Mouse (Mus musculus): ENCODE results near the gene Klf7. TPM values are rescaled to one million over a fixed set of nuclear protein-coding genes. Genes with fewer than 3 reads are reported as not detected.

Klf7 gene
- total and polyA plus RNA-seq, 3 experiments, result 1.6 to 3.1 TPM; not detected in 1

GRCm38 (mm10) chr1:63992506-63992905 lies 129.6 kb downstream of the Klf7 start:
- no peaks in the 10 kb centered on the region for H3K36me3 ChIP-seq (ENCODE audit: control insufficient read depth in 1 of 2, insufficient read depth in 2 of 2, low read length in 2 of 2)
- DNase-seq (ENCODE audit: low read depth, low spot score), result no peak
- no peak for TF ChIP-seq RAD21 (IDR thresholded peaks at IDR 0.05; ENCODE audit: low read depth, low read length)
- no peak for TF ChIP-seq ETS1 (IDR thresholded peaks at IDR 0.05; ENCODE audit: low read depth, low read length)
- no peak for TF ChIP-seq POLR2AphosphoS2 (IDR thresholded peaks at IDR 0.05; ENCODE audit: low read length)
- no peak for TF ChIP-seq USF2 (IDR thresholded peaks at IDR 0.05; ENCODE audit: borderline replicate concordance in 1 of 2, insufficient read depth in 1 of 2, low read depth in 1 of 2, low read length in 2 of 2)
- TF ChIP-seq EP300 (IDR thresholded peaks at IDR 0.05; ENCODE audit: low read depth in 1 of 2, low read length in 2 of 2), result no peak
- TF ChIP-seq TCF12 (IDR thresholded peaks at IDR 0.05; ENCODE audit: low read depth, low read length), result no peak
- TF ChIP-seq MXI1 (IDR thresholded peaks at IDR 0.05; ENCODE audit: low read depth, low read length), result no peak
- no peak for TF ChIP-seq NELFE (IDR thresholded peaks at IDR 0.05; ENCODE audit: low read depth, low read length)
- no peak for TF ChIP-seq MAZ (IDR thresholded peaks at IDR 0.05; ENCODE audit: low read depth, low read length)
- no peak for TF ChIP-seq ZC3H11A (IDR thresholded peaks at IDR 0.05; ENCODE audit: low read depth, low read length)
- no peak overlapping the region for H3K27ac ChIP-seq (ENCODE audit: control insufficient read depth, low read depth, low read length)
- H3K27me3 ChIP-seq (ENCODE audit: control insufficient read depth in 1 of 2, insufficient read depth in 2 of 2, low read length in 2 of 2), result no peaks in the 10 kb centered on the region
- H3K4me1 ChIP-seq (ENCODE audit: control insufficient read depth in 1 of 2, insufficient read depth in 2 of 2, low read length in 2 of 2), result no peaks in the 10 kb centered on the region
- no peaks in the 10 kb centered on the region for H3K79me2 ChIP-seq (ENCODE audit: control insufficient read depth, insufficient read depth, low read length, poor library complexity)
- no peaks in the 10 kb centered on the region for H3K9me3 ChIP-seq (replicated peaks; ENCODE audit: insufficient read depth, low read length)
- no peak overlapping the region for H3K9ac ChIP-seq (ENCODE audit: control insufficient read depth, low read depth, low read length, poor library complexity, severe bottlenecking)
- H3K4me3 ChIP-seq (ENCODE audit: control insufficient read depth in 1 of 2, insufficient read depth in 1 of 2, low read depth in 2 of 2, low read length in 2 of 2), result no peak overlapping the region

GRCm38 (mm10) chr1:63990416-63990815 lies 131.7 kb downstream of the Klf7 start:
- TF ChIP-seq KAT2A (conservative IDR thresholded peaks at IDR 0.05; ENCODE audit: low read depth, low read length) (no peak), NRF1 (IDR thresholded peaks at IDR 0.05; ENCODE audit: insufficient read depth, low read depth, low read length, poor library complexity, severe bottlenecking) (no peak), ZNF384 (IDR thresholded peaks at IDR 0.05; ENCODE audit: low read depth, low read length) (no peak), TCF12 (IDR thresholded peaks at IDR 0.05; ENCODE audit: low read depth, low read length) (no peak), POLR2AphosphoS2 (IDR thresholded peaks at IDR 0.05; ENCODE audit: low read length) (no peak), CHD1 (IDR thresholded peaks at IDR 0.05; ENCODE audit: low read depth, low read length) (no peak), EP300 (IDR thresholded peaks at IDR 0.05; ENCODE audit: low read depth in 1 of 2, low read length in 2 of 2) (no peak), ZKSCAN1 (IDR thresholded peaks at IDR 0.05; ENCODE audit: low read depth, low read length) (no peak), MAX (IDR thresholded peaks at IDR 0.05; ENCODE audit: low read length) (no peak), BHLHE40 (IDR thresholded peaks at IDR 0.05; ENCODE audit: borderline replicate concordance, low read depth, low read length) (no peak), UBTF (IDR thresholded peaks at IDR 0.05; ENCODE audit: borderline replicate concordance, insufficient read depth, low read depth, low read length) (no peak), CHD2 (IDR thresholded peaks at IDR 0.05; ENCODE audit: low read length) (no peak), MEF2A (IDR thresholded peaks at IDR 0.05; ENCODE audit: extremely low read depth, insufficient replicate concordance, low read depth, low read length, poor library complexity, severe bottlenecking) (no peak), SIN3A (IDR thresholded peaks at IDR 0.05; ENCODE audit: low read length) (no peak), MAZ (IDR thresholded peaks at IDR 0.05; ENCODE audit: low read depth, low read length) (no peak), MXI1 (IDR thresholded peaks at IDR 0.05; ENCODE audit: low read depth, low read length) (no peak), ELF1 (IDR thresholded peaks at IDR 0.05; ENCODE audit: low read depth, low read length) (no peak), MYC (IDR thresholded peaks at IDR 0.05; ENCODE audit: low read depth, low read length) (no peak), POLR2A (IDR thresholded peaks at IDR 0.05; ENCODE audit: control insufficient read depth in 1 of 2, insufficient read depth in 1 of 2, low read depth in 1 of 2, low read length in 2 of 2, poor library complexity in 1 of 2) (no peak)
- Histone ChIP-seq H3K36me3 (ENCODE audit: control insufficient read depth in 1 of 2, insufficient read depth in 2 of 2, low read length in 2 of 2) (no peaks in the 10 kb centered on the region), H3K9me3 (replicated peaks; ENCODE audit: insufficient read depth, low read length) (no peaks in the 10 kb centered on the region), H3K79me2 (ENCODE audit: control insufficient read depth, insufficient read depth, low read length, poor library complexity) (no peaks in the 10 kb centered on the region), H3K4me3 (ENCODE audit: control insufficient read depth in 1 of 2, insufficient read depth in 1 of 2, low read depth in 2 of 2, low read length in 2 of 2) (no peak overlapping the region), H3K4me1 (ENCODE audit: control insufficient read depth in 1 of 2, insufficient read depth in 2 of 2, low read length in 2 of 2) (no peaks in the 10 kb centered on the region), H3K27ac (ENCODE audit: control insufficient read depth, low read depth, low read length) (no peak overlapping the region), H3K9ac (ENCODE audit: control insufficient read depth, low read depth, low read length, poor library complexity, severe bottlenecking) (no peak overlapping the region), H3K27me3 (ENCODE audit: control insufficient read depth in 1 of 2, insufficient read depth in 2 of 2, low read length in 2 of 2) (no peaks in the 10 kb centered on the region)
- DNase-seq (ENCODE audit: low read depth, low spot score), result no peak

Data from MEL (cell line).